Mouse (Mus musculus) embryo, embryonic 11 days (tissue): ENCODE measurements at regions not wholly inside any gene's neighbourhood (a gene's known extent, or its start where the extent isn't known, plus 50 kb on each side); places are given as distances from the start of the nearest gene placed in this dataset.

Source experiments
- DNase-seq: peaks from one replicate; pipeline ENCODE4 v3.0.0-alpha.2; 2015

- DNase-seq, result no peak
Measured at GRCm38 (mm10) chr13:31423599-31423998, 132.3 kb upstream of the Foxq1 start.

DNA sequence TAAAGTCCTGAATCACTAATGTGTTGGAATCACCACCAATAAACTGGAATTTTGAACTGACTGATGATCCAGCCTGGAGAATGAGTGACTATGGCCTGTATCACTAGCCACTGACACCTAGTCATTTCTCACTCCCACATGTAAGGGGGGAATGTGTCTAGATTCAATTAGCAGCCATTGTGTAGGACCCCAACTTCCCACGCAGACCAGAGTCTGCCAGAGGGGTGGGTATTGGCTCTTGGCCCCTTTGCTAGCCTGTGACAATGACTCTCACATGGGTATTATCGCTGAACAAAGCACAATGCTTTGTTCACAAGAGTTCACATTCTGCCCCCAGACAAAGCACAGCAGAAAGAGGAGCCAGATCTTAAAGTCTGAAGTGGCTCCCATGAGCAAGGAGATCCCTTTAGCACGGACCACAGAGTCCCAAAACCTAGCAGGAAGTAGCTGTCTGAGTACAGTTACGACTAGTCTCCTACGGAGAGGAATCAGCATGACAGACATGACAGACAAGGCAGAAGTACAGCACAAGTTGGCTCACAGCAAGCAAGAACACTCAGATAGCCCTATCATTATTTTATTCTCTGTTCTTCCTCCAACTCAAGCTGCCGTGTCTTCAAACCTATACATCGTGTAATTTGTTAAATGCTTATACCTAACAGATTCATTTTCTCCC, 130.0 kb upstream of the Foxq1 start:
- no peak for DNase-seq

GRCm38 (mm10) chr13:31436434-31436833, 119.5 kb upstream of the Foxq1 start:
- no peak for DNase-seq

GRCm38 (mm10) chr13:31439761-31440627, 115.9 kb upstream of the Foxq1 start:
- no peak for DNase-seq

- DNase-seq, result no peak
Measured at GRCm38 (mm10) chr13:31458883-31459282, 97.1 kb upstream of the Foxq1 start.

- no peak for DNase-seq
Measured at GRCm38 (mm10) chr13:31465141-31465540, 90.8 kb upstream of the Foxq1 start.

GRCm38 (mm10) chr13:31465711-31466110, 90.2 kb upstream of the Foxq1 start:
- DNase-seq, result no peak

- DNase-seq, result no peak
Measured at GRCm38 (mm10) chr13:31468131-31468530, 87.8 kb upstream of the Foxq1 start.

DNA sequence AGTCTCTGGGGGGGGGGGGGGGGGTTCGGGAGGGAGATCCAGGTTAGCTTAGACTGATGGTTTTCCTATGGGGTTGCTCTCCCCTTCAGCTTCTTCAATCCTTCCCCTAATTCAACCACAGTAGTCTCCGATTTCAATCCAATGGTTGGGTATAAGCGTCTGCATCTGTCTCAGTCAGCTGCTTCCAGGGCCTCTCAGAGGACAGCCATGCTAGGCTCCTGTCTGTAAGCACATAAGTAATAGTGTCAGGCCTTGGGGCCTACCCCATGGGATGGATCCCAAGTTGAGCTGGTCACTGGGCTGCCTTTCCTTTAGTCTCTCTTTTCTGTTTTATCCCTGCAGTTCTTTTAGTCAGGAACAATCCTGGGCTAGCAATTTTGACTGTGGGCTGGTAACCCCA, 87.0 kb upstream of the Foxq1 start:
- no peak for DNase-seq

GRCm38 (mm10) chr13:31472366-31472765, 83.6 kb upstream of the Foxq1 start:
- DNase-seq, result no peak

GRCm38 (mm10) chr13:31472804-31473203, 83.1 kb upstream of the Foxq1 start:
- no peak for DNase-seq

GRCm38 (mm10) chr13:31473275-31473674, 82.7 kb upstream of the Foxq1 start:
- no peak for DNase-seq

- DNase-seq, result no peak
Measured at GRCm38 (mm10) chr13:31475845-31476244, 80.1 kb upstream of the Foxq1 start.

DNA sequence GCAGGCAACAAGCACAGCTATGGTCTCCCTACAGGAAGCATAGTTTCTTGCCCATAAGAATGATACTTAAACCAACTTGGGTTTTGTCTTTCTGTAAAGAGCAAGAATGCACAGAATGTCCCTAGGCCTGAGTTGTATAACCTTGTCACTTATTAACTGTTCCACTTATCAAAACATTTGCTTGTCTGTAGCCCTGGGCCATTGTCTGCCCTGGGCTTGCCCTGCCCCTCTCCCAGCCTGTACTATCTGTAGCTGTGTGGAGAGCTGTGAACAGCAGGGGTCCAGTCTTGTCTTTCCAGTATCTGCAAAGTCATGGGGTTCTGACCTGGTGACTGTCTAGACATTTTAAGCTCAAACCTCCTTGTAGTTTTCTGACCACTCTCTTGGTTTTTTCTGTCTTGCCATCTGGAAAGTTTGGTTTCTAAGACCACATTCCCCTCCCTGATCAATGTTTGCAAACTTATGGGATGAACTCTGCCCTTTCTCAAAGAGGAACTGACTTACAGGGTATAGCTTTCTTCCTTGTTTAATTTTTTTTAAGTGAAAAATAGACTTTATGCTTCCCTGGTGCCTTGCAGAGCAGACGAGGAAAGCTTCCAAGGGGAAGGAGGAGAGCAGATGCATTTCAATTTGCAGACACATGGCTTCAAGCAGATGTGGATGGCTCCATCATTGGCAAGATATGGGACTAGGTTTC, 78.6 kb upstream of the Foxq1 start:
- DNase-seq, result no peak

GRCm38 (mm10) chr13:31481105-31481844, 74.7 kb upstream of the Foxq1 start:
- DNase-seq, result no peak

DNA sequence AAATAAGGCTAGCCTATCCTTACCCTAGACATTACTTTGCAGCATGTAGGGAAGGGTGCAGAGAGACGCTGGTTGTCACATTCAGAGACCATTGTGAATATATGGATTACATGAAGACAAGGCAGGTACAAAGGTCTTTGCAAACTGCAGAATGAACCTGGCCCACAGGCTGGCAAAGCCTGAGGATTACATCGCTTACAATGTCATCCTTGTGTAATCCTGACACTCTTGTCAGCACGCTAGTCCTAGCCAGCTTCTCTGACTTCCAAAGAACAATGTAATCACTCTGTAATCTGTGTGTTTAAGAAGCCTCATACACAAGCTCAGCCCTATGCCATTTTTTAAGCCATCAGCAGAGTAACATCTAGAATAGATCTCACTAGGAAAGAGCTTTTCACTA, 69.6 kb upstream of the Foxq1 start:
- no peak for DNase-seq

- no peak for DNase-seq
Measured at GRCm38 (mm10) chr13:31488186-31488585, 67.7 kb upstream of the Foxq1 start.

GRCm38 (mm10) chr13:31503191-31503590, 52.7 kb upstream of the Foxq1 start:
- no peak for DNase-seq

GRCm38 (mm10) chr13:31503832-31504231, 52.1 kb upstream of the Foxq1 start:
- DNase-seq, result no peak

- no peak for DNase-seq
Measured at GRCm38 (mm10) chr13:31504316-31504715, 51.6 kb upstream of the Foxq1 start.

GRCm38 (mm10) chr13:31505386-31505785, 50.5 kb upstream of the Foxq1 start:
- no peak for DNase-seq
